Mouse (Mus musculus): ENCODE measurements around the gene Ccdc177.

DNA sequence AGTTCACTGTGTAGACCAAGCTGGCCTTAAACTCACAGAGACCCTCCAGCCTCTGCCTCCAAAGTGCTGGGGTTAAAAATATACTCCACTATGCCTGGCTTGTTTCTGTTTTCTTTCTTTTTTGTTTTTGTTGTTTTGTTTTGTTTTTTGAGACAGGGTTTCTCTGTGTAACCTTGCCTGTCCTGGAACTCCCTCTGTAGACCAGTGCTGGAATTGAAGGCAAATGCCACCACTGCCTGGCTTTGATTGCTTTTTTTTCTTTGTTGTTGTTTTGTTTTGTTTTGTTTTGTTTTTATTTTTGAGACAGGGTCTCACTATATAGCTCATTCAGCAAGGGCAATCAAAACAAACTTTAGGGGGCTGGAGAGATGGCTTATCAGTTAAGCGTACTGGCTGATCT lies 41.0 kb upstream of the Ccdc177 start:
- TF ChIP-seq POLR2A (IDR thresholded peaks at IDR 0.05; ENCODE audit: borderline replicate concordance, low read depth, low read length) (no peak), CTCF (IDR thresholded peaks at IDR 0.05; ENCODE audit: low read depth, low read length) (no peak)
